Mouse (Mus musculus): ENCODE results near the gene Gm10840. TPM values are rescaled to one million over a fixed set of nuclear protein-coding genes. Genes with fewer than 3 reads are reported as not detected.

Gene Gm10840
- polyA plus RNA-seq, 1 experiment from 2014 or later = not detected

- H3K27me3 ChIP-seq = no peaks in the 10 kb centered on the region
- DNase-seq (ENCODE audit: low read depth, low spot score) (no peak), ATAC-seq (no peak)
- POLR2A ChIA-PET = interaction anchor here (1.0 kb wide), 1 partner anchor 16 kb away, joined by 3 read pairs; no protein-coding TSS in a partner anchor
- CTCF ChIA-PET = interaction anchor here (1.4 kb wide), 1 partner anchor 16 kb away, joined by 4 read pairs; the partner anchor contains the start of genes Gm10840 and Limd2
- in situ Hi-C loops (cut with MboI; ENCODE audit: low pct_unique_long_range_greater_than_20kb) = no loop called here
- TF ChIP-seq CTCF (IDR thresholded peaks at IDR 0.05) = no peak
Observed at GRCm38 (mm10) chr11:106176372-106176771, 15.7 kb downstream of the Gm10840 start.

- ATAC-seq = no peak
- ChIA-PET POLR2A (no interaction called here), CTCF (interaction anchor here (1.0 to 1.6 kb wide), 3 partner anchors 8 to 74 kb away, joined by 3 to 4 read pairs (median 3); no protein-coding TSS in a partner anchor)
- in situ Hi-C loops (cut with MboI; ENCODE audit: low pct_unique_long_range_greater_than_20kb) = no loop called here
- no peak for TF ChIP-seq CTCF (IDR thresholded peaks at IDR 0.05)
- no peak for DNase-seq (ENCODE audit: low read depth, low spot score)
- no peaks in the 10 kb centered on the region for H3K27me3 ChIP-seq
Observed at GRCm38 (mm10) chr11:106178036-106178782, 17.6 kb downstream of the Gm10840 start.

- ChIA-PET POLR2A (no interaction called here), CTCF (no interaction called here)
- ATAC-seq (no peak), DNase-seq (ENCODE audit: low read depth, low spot score) (no peak)
- no peak for TF ChIP-seq CTCF (IDR thresholded peaks at IDR 0.05)
- in situ Hi-C loops (cut with MboI; ENCODE audit: low pct_unique_long_range_greater_than_20kb) = no loop called here
- no peaks in the 10 kb centered on the region for H3K27me3 ChIP-seq
Observed at GRCm38 (mm10) chr11:106179711-106180448, 19.2 kb downstream of the Gm10840 start.

- DNase-seq (ENCODE audit: low read depth, low spot score) (no peak), ATAC-seq (no peak)
- in situ Hi-C loops (cut with MboI; ENCODE audit: low pct_unique_long_range_greater_than_20kb) = no loop called here
- CTCF ChIA-PET = no interaction called here
- no peaks in the 10 kb centered on the region for H3K27me3 ChIP-seq
- TF ChIP-seq CTCF (IDR thresholded peaks at IDR 0.05) = no peak
- POLR2A ChIA-PET = no interaction called here
Observed at GRCm38 (mm10) chr11:106180449-106180801, 19.8 kb downstream of the Gm10840 start.

GRCm38 (mm10) chr11:106187326-106187725 lies 26.7 kb downstream of the Gm10840 start:
- ChIA-PET CTCF (no interaction called here), POLR2A (no interaction called here)
- in situ Hi-C loops (cut with MboI; ENCODE audit: low pct_unique_long_range_greater_than_20kb) = no loop called here
- H3K27me3 ChIP-seq = no peaks in the 10 kb centered on the region
- TF ChIP-seq CTCF (IDR thresholded peaks at IDR 0.05) = no peak
- ATAC-seq (no peak), DNase-seq (ENCODE audit: low read depth, low spot score) (no peak)

GRCm38 (mm10) chr11:106191716-106192115 lies 31.1 kb downstream of the Gm10840 start:
- ChIA-PET POLR2A (no interaction called here), CTCF (no interaction called here)
- in situ Hi-C loops (cut with MboI; ENCODE audit: low pct_unique_long_range_greater_than_20kb) = no loop called here
- no peak for ATAC-seq
- no peak for TF ChIP-seq CTCF (IDR thresholded peaks at IDR 0.05)
- no peaks in the 10 kb centered on the region for H3K27me3 ChIP-seq
- DNase-seq (ENCODE audit: low read depth, low spot score) = no peak

- DNase-seq (ENCODE audit: low read depth, low spot score) (no peak), ATAC-seq (no peak)
- ChIA-PET POLR2A (interaction anchor here (1.1 kb wide), 1 partner anchor 16 kb away, joined by 3 read pairs; no protein-coding TSS in a partner anchor), CTCF (no interaction called here)
- no peak for TF ChIP-seq CTCF (IDR thresholded peaks at IDR 0.05)
- H3K27me3 ChIP-seq = no peaks in the 10 kb centered on the region
- in situ Hi-C loops (cut with MboI; ENCODE audit: low pct_unique_long_range_greater_than_20kb) = no loop called here
Observed at GRCm38 (mm10) chr11:106192241-106192640, 31.6 kb downstream of the Gm10840 start.

- in situ Hi-C loops (cut with MboI; ENCODE audit: low pct_unique_long_range_greater_than_20kb) = no loop called here
- ChIA-PET POLR2A (interaction anchor here (1.1 kb wide), 1 partner anchor 17 kb away, joined by 3 read pairs; no protein-coding TSS in a partner anchor), CTCF (interaction anchor here (1.2 to 1.7 kb wide), 2 partner anchors 10 to 14 kb away, joined by 3 to 4 read pairs; no protein-coding TSS in a partner anchor)
- DNase-seq (ENCODE audit: low read depth, low spot score) (no peak), ATAC-seq (peak; percentile 52)
- TF ChIP-seq CTCF (IDR thresholded peaks at IDR 0.05) = no peak
- H3K27me3 ChIP-seq = no peaks in the 10 kb centered on the region
Observed at GRCm38 (mm10) chr11:106192657-106193370, 32.2 kb downstream of the Gm10840 start.

- ATAC-seq = peak; percentile 94
- no peaks in the 10 kb centered on the region for H3K27me3 ChIP-seq
- no peak for TF ChIP-seq CTCF (IDR thresholded peaks at IDR 0.05)
- POLR2A ChIA-PET = interaction anchor here (1.0 to 1.9 kb wide), 2 partner anchors 32 to 45 kb away, joined by 3 to 6 read pairs; no protein-coding TSS in a partner anchor
- CTCF ChIA-PET = interaction anchor here (1.2 to 1.7 kb wide), 4 partner anchors 9 to 15 kb away, joined by 3 to 5 read pairs (median 4); no protein-coding TSS in a partner anchor
- peak; percentile 87 for DNase-seq (ENCODE audit: low read depth, low spot score)
- in situ Hi-C loops (cut with MboI; ENCODE audit: low pct_unique_long_range_greater_than_20kb) = no loop called here
Observed at GRCm38 (mm10) chr11:106193371-106194154, 32.9 kb downstream of the Gm10840 start.

GRCm38 (mm10) chr11:106194155-106194541 lies 33.5 kb downstream of the Gm10840 start:
- in situ Hi-C loops (cut with MboI; ENCODE audit: low pct_unique_long_range_greater_than_20kb) = no loop called here
- ChIA-PET POLR2A (interaction anchor here (1.0 to 1.9 kb wide), 2 partner anchors 33 to 46 kb away, joined by 3 to 6 read pairs; no protein-coding TSS in a partner anchor), CTCF (interaction anchor here (1.2 to 1.7 kb wide), 3 partner anchors 12 to 16 kb away, joined by 3 to 5 read pairs (median 4); no protein-coding TSS in a partner anchor)
- ATAC-seq (no peak), DNase-seq (ENCODE audit: low read depth, low spot score) (no peak)
- no peak for TF ChIP-seq CTCF (IDR thresholded peaks at IDR 0.05)
- H3K27me3 ChIP-seq = no peaks in the 10 kb centered on the region

All from Patski (cell line).